Mouse (Mus musculus) CH12.LX (cell line): ENCODE data around the gene Tmem106a.

Source experiments
- BHLHE40 ChIP-seq: IDR thresholded peaks from 2 replicates; pipeline ENCODE4 v1.6.1; 2011; ENCODE audit warnings: mild to moderate bottlenecking, low read depth, low read length, improper control_type of control experiment
- CHD1 ChIP-seq: IDR thresholded peaks from 2 replicates; pipeline ENCODE4 v1.6.1; 2012; ENCODE audit warnings: low read depth, low read length, improper control_type of control experiment, inconsistent platforms
- CTCF ChIP-seq, 2 experiments: IDR thresholded peaks in 1 of 2; conservative IDR thresholded peaks in 1 of 2; 2 replicates each; pipeline ENCODE4 v1.5.1; 2011 to 2012; ENCODE audit warnings: low read depth in 2 of 2, low read length in 2 of 2, improper control_type of control experiment in 1 of 2, inconsistent platforms in 1 of 2, mild to moderate bottlenecking in 1 of 2, moderate library complexity in 1 of 2
- ELF1 ChIP-seq: IDR thresholded peaks from 2 replicates; pipeline ENCODE4 v1.6.1; 2014; ENCODE audit warnings: low read depth, mild to moderate bottlenecking, inconsistent platforms, low read length, improper control_type of control experiment
- EP300 ChIP-seq: IDR thresholded peaks from 2 replicates; pipeline ENCODE4 v1.6.1; 2011; ENCODE audit warnings: low read length, improper control_type of control experiment
- HCFC1 ChIP-seq: IDR thresholded peaks from 2 replicates; pipeline ENCODE4 v1.6.1; 2012; ENCODE audit warnings: low read depth, mild to moderate bottlenecking, inconsistent platforms, low read length, improper control_type of control experiment
- MAX ChIP-seq: IDR thresholded peaks from 2 replicates; pipeline ENCODE4 v1.6.1; 2011; ENCODE audit warnings: low read length, improper control_type of control experiment
- MAZ ChIP-seq: IDR thresholded peaks from 2 replicates; pipeline ENCODE4 v1.6.1; 2012; ENCODE audit warnings: low read depth, mild to moderate bottlenecking, inconsistent platforms, low read length, improper control_type of control experiment, moderate library complexity
- POLR2A ChIP-seq: IDR thresholded peaks from 2 replicates; pipeline ENCODE4 v1.6.1; 2011; ENCODE audit warnings: low read depth, mild to moderate bottlenecking, improper control_type of control experiment, low read length
- SMC3 ChIP-seq: IDR thresholded peaks from 2 replicates; pipeline ENCODE4 v1.6.1; 2011; ENCODE audit warnings: low read depth, low read length, improper control_type of control experiment
- TCF12 ChIP-seq: IDR thresholded peaks from 2 replicates; pipeline ENCODE4 v1.6.1; 2014; ENCODE audit warnings: low read depth, mild to moderate bottlenecking, inconsistent platforms, low read length, improper control_type of control experiment
- UBTF ChIP-seq: IDR thresholded peaks from 2 replicates; pipeline ENCODE4 v1.6.1; 2012; ENCODE audit warnings: low read depth, mild to moderate bottlenecking, inconsistent platforms, low read length, improper control_type of control experiment, moderate library complexity
- USF1 ChIP-seq: IDR thresholded peaks from 2 replicates; pipeline ENCODE4 v1.6.1; 2014; ENCODE audit warnings: low read depth, mild to moderate bottlenecking, inconsistent platforms, low read length, improper control_type of control experiment
- ZMIZ1 ChIP-seq: IDR thresholded peaks from 2 replicates; pipeline ENCODE4 v1.6.1; 2012; ENCODE audit warnings: low read depth, mild to moderate bottlenecking, inconsistent platforms, low read length, improper control_type of control experiment

GRCm38 (mm10) chr11:101553354-101553930, 28.6 kb upstream of the Tmem106a start:
- TF ChIP-seq POLR2A, result no peak
- TF ChIP-seq ELF1, result peak; percentile 56; the same call in 1 of the 2 replicates
- no peak for TF ChIP-seq EP300
- TF ChIP-seq MAX, result no peak
- TF ChIP-seq USF1, result no peak
- no peak for TF ChIP-seq ZMIZ1
- TF ChIP-seq UBTF, result no peak
- TF ChIP-seq CTCF (conservative IDR thresholded peaks at IDR 0.05 in 1 of 2, IDR thresholded peaks at IDR 0.05 in 1 of 2; ENCODE audit: low read depth in 2 of 2, low read length in 2 of 2), result no peak
- no peak for TF ChIP-seq CHD1
- peak; percentile 98 for TF ChIP-seq BHLHE40
- TF ChIP-seq MAZ, result no peak
- TF ChIP-seq SMC3, result no peak
- TF ChIP-seq TCF12, result no peak
- TF ChIP-seq HCFC1, result no peak
